Mouse (Mus musculus) inflammation-experienced regulatory T-cells (primary cell): ENCODE data around the gene Gm9747. TPM values are rescaled to one million over a fixed set of nuclear protein-coding genes. Genes with fewer than 3 reads are reported as not detected.

Experiments
- polyA plus RNA-seq, 2 experiments: library from polyadenylated mRNA; unstranded; fragments of 100-300 nt; shearing (Covaris generic); gene quantifications; one replicate each; pipeline ENCODE4 v1.2.1; 2017

Gene Gm9747
- polyA plus RNA-seq: 1 to 10 TPM in 1 of 2 experiments, under 1 TPM in 1; 0.17 to 1.4 TPM

GRCm38 (mm10) chr1:82232812-82233211 lies at the start of gene Gm9747:
TSS of gene Gm9747 (plus strand) at chr1:82233112.

Other genes starting within 250 kb of the Gm9747 start
- gene Irs1, start 58.3 kb downstream of the Gm9747 start, polyA plus RNA-seq: under 1 TPM; 0.06 to 0.21 TPM
- gene Rhbdd1, start 83.3 kb downstream of the Gm9747 start, polyA plus RNA-seq: 10 to 100 TPM; 23.8 to 25.4 TPM